Mouse (Mus musculus): ENCODE data around the gene Trem1. TPM values are rescaled to one million over a fixed set of nuclear protein-coding genes. Genes with fewer than 3 reads are reported as not detected.

Trem1 gene
- polyA plus RNA-seq, 1 experiment from 2014 or later = not detected

DNA sequence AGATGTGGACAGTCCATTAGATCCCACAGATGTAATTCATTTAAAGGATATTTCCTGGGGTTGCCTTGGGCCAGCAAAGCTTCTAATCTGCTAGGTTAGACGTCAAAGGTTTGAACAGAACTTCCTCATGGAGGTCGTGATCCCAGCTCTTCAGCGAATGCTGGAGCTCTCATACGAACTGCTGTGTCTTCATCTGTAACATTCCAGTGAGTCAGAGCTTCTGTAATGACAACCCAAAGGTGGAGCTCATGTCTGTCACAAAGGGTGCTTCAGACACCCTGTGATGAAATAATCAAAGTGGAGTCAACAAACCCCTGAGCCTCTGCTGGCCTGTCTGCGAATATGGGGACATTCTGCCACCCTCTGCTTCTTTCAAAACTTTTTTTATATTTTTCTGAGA lies 2.0 kb downstream of the Trem1 start:
- Histone ChIP-seq H3K27me3 (ENCODE audit: control insufficient read depth, insufficient read depth, low read length) (no peaks in the 10 kb centered on the region), H3K27ac (ENCODE audit: low read length) (no peak overlapping the region), H3K9ac (replicated peaks; ENCODE audit: low read depth, low read length) (no peak overlapping the region), H3K4me2 (replicated peaks; ENCODE audit: low read depth, low read length) (no peak overlapping the region), H3K4me3 (ENCODE audit: low read depth, low read length) (no peak overlapping the region), H3K9me3 (ENCODE audit: control insufficient read depth, low read depth, low read length) (no peaks in the 10 kb centered on the region), H3K4me1 (ENCODE audit: control insufficient read depth, insufficient read depth, low read length) (no peaks in the 10 kb centered on the region), H3K36me3 (ENCODE audit: control insufficient read depth, insufficient read depth, low read length) (no peaks in the 10 kb centered on the region)
- ATAC-seq (ENCODE audit: insufficient number of reproducible peaks, insufficient read depth, low FRiP score, low read depth) = no peak
- WGBS = 76% methylated on average over 5 of the region's 5 CpGs

DNA sequence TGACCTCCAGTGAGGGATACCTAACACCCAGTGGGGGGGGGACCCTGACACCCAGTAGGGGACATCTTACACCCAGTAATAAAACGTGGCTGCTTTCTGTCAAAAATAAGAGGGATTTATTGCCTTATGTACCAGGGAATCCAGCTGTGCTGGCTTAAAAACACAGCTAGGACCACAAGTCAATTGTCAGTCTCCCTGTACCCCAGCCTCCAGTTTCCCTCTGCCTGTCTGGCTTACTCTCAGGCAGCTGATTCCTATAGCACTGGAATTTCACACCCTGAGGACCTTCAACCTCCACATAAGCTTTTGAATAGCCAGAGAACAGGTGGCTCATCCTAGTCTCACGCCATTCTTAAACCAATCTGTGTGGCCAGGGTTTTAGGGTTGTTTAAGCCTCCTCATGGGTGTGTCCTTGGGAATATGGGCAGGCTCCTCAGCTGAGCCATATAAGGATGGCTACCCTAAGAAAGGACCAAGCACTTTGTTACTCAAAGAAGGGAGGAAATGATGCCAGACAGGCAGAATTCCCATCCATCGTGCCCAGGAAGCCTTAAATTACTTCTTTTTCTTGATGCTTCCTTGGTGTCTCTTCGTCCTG lies 3.3 kb downstream of the Trem1 start:
- no peaks in the 10 kb centered on the region for H3K27me3 ChIP-seq (ENCODE audit: control insufficient read depth, insufficient read depth, low read length)
- 34% methylated on average over 4 of the region's 4 CpGs for WGBS
- no peak overlapping the region for H3K4me3 ChIP-seq (ENCODE audit: low read depth, low read length)
- no peaks in the 10 kb centered on the region for H3K9me3 ChIP-seq (ENCODE audit: control insufficient read depth, low read depth, low read length)
- H3K4me1 ChIP-seq (ENCODE audit: control insufficient read depth, insufficient read depth, low read length) = no peaks in the 10 kb centered on the region
- no peak overlapping the region for H3K4me2 ChIP-seq (replicated peaks; ENCODE audit: low read depth, low read length)
- H3K36me3 ChIP-seq (ENCODE audit: control insufficient read depth, insufficient read depth, low read length) = no peaks in the 10 kb centered on the region
- H3K27ac ChIP-seq (ENCODE audit: low read length) = no peak overlapping the region
- ATAC-seq (ENCODE audit: insufficient number of reproducible peaks, insufficient read depth, low FRiP score, low read depth) = no peak
- H3K9ac ChIP-seq (replicated peaks; ENCODE audit: low read depth, low read length) = no peak overlapping the region

DNA sequence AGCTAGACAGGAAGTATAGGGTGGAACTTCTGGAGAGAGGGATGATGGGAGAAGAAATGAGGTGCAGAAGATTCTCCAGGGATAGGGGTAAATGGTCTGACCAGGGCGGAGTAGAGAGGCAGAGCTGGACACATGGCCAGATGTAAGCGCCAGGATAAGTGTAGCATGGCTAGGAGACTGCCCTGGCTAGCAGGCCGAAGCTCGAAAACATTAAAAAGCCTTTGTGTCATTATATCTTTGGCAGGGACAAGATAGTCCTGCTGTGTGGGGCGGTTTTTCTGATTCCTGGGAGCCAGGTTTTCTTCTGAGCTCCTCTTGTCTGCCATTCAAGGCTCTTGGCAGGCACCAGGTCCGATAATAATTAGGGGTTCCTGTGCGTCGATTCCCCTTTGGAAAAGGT lies 5.1 kb downstream of the Trem1 start:
- Histone ChIP-seq H3K4me1 (ENCODE audit: control insufficient read depth, insufficient read depth, low read length) (no peaks in the 10 kb centered on the region), H3K27ac (ENCODE audit: low read length) (no peak overlapping the region), H3K36me3 (ENCODE audit: control insufficient read depth, insufficient read depth, low read length) (no peaks in the 10 kb centered on the region), H3K9me3 (ENCODE audit: control insufficient read depth, low read depth, low read length) (no peaks in the 10 kb centered on the region), H3K4me2 (replicated peaks; ENCODE audit: low read depth, low read length) (no peak overlapping the region), H3K27me3 (ENCODE audit: control insufficient read depth, insufficient read depth, low read length) (no peaks in the 10 kb centered on the region), H3K9ac (replicated peaks; ENCODE audit: low read depth, low read length) (no peak overlapping the region), H3K4me3 (ENCODE audit: low read depth, low read length) (no peak overlapping the region)
- 96% methylated on average over 8 of the region's 8 CpGs for WGBS
- no peak for ATAC-seq (ENCODE audit: insufficient number of reproducible peaks, insufficient read depth, low FRiP score, low read depth)

DNA sequence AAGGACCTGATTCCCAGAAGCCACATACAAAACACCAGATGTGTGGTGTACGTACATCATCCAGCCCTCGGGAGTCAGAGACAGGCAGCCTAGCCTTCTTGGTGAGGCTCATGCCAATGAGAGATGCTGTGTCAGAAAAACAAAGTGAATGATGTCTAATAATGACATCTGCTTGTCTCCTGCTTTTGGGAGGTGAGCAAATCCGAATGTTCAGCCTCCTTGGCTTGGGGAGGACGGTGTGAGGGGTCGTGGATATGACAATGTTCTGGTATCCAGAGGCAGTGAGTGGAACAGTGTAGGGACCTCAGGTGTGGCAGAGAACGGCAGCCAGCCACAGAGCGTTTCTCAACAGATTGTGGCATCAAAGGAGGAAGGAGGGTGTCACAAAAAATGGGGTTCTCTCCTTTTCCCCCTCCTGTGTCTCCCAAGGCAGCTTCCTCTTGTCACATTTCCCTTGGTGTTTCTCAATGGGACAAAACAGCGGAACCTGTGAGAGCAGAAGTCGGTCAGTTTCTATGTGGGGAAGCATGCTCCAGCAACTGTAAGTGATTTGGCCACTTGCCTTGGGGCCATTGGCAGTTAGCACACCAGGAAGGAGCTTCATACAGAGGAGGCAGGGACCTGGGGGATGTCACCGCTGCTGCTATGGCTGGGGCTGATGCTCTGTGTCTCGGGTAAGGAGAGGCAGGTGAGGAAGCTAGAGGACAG lies 14.8 kb downstream of the Trem1 start, which contains the start of gene Trem3:
Gene Trem3, plus strand, starts transcription at position 557 of the 708 bp plus-strand sequence.
- Histone ChIP-seq H3K27me3 (ENCODE audit: control insufficient read depth, insufficient read depth, low read length) (no peaks in the 10 kb centered on the region), H3K4me3 (ENCODE audit: low read depth, low read length) (no peak within 1 kb of the TSS), H3K4me2 (replicated peaks; ENCODE audit: low read depth, low read length) (no peak within 1 kb of the TSS), H3K4me1 (ENCODE audit: control insufficient read depth, insufficient read depth, low read length) (no peaks in the 10 kb centered on the region), H3K27ac (ENCODE audit: low read length) (no peak within 1 kb of the TSS), H3K36me3 (ENCODE audit: control insufficient read depth, insufficient read depth, low read length) (no peaks in the 10 kb centered on the region), H3K9ac (replicated peaks; ENCODE audit: low read depth, low read length) (no peak within 1 kb of the TSS), H3K9me3 (ENCODE audit: control insufficient read depth, low read depth, low read length) (no peaks in the 10 kb centered on the region)
- 79% methylated on average over 11 of the region's 11 CpGs for WGBS
- no peak for ATAC-seq (ENCODE audit: insufficient number of reproducible peaks, insufficient read depth, low FRiP score, low read depth)

DNA sequence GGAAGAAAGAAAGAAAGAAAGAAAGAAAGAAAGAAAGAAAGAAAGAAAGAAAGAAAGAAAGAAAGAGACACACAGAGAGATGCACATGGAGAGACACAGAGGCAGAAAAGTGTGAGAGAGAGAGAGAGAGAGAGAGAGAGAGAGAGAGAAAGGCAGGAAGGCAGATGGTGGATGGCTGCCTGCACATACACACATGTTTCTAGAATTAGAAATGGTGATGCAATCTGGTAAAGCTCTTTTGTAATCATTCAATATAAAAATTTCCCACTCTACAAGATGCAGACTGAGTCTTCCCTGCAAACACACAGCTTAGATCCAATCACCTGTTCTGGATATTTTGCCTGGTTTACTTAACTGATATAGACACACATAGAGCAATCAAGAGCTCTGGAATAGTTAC lies 16.5 kb downstream of the Trem1 start:
- H3K36me3 ChIP-seq (ENCODE audit: control insufficient read depth, insufficient read depth, low read length) = no peaks in the 10 kb centered on the region
- H3K4me2 ChIP-seq (replicated peaks; ENCODE audit: low read depth, low read length) = no peak overlapping the region
- no peak for ATAC-seq (ENCODE audit: insufficient number of reproducible peaks, insufficient read depth, low FRiP score, low read depth)
- no peak overlapping the region for H3K27ac ChIP-seq (ENCODE audit: low read length)
- no peak overlapping the region for H3K9ac ChIP-seq (replicated peaks; ENCODE audit: low read depth, low read length)
- no peaks in the 10 kb centered on the region for H3K27me3 ChIP-seq (ENCODE audit: control insufficient read depth, insufficient read depth, low read length)
- no peaks in the 10 kb centered on the region for H3K9me3 ChIP-seq (ENCODE audit: control insufficient read depth, low read depth, low read length)
- H3K4me3 ChIP-seq (ENCODE audit: low read depth, low read length) = no peak overlapping the region
- no peaks in the 10 kb centered on the region for H3K4me1 ChIP-seq (ENCODE audit: control insufficient read depth, insufficient read depth, low read length)

DNA sequence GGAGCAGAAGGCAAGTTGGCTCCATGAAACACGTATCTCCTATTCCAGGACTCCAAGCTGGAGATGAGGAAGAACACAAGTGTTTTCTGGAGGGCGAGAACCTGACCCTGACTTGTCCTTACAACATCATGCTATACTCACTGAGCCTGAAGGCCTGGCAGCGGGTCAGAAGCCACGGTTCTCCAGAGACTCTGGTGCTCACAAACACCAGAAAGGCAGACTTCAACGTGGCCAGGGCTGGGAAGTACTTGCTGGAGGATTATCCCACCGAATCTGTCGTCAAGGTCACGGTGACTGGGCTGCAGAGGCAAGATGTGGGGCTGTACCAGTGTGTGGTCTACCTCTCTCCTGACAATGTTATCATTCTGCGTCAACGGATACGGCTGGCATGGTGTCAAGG lies 16.9 kb downstream of the Trem1 start:
- H3K36me3 ChIP-seq (ENCODE audit: control insufficient read depth, insufficient read depth, low read length) = no peaks in the 10 kb centered on the region
- no peak for ATAC-seq (ENCODE audit: insufficient number of reproducible peaks, insufficient read depth, low FRiP score, low read depth)
- H3K4me3 ChIP-seq (ENCODE audit: low read depth, low read length) = no peak overlapping the region
- H3K4me2 ChIP-seq (replicated peaks; ENCODE audit: low read depth, low read length) = no peak overlapping the region
- WGBS = 78% methylated on average over 11 of the region's 11 CpGs
- no peaks in the 10 kb centered on the region for H3K4me1 ChIP-seq (ENCODE audit: control insufficient read depth, insufficient read depth, low read length)
- no peak overlapping the region for H3K9ac ChIP-seq (replicated peaks; ENCODE audit: low read depth, low read length)
- H3K27ac ChIP-seq (ENCODE audit: low read length) = no peak overlapping the region
- H3K9me3 ChIP-seq (ENCODE audit: control insufficient read depth, low read depth, low read length) = no peaks in the 10 kb centered on the region
- H3K27me3 ChIP-seq (ENCODE audit: control insufficient read depth, insufficient read depth, low read length) = no peaks in the 10 kb centered on the region

DNA sequence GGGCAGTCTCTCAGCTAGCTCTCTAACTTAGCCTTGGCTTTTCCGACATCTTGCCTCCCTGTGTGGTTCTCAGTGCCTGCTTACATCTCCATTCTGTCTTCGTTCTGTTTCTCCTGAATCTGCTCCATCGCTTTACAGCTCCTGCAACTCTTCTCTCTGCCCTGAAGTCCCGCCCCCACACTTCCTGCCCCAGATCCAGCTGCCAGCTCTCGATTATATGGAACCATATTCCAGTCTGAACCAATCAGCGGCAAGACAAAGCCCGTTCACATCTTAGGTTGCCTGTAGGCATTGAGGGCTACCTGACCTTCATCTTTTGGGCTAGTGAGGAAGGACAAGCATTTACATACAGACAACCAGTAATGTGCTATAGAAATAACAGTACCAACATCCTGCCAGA lies 18.1 kb downstream of the Trem1 start:
- no peaks in the 10 kb centered on the region for H3K27me3 ChIP-seq (ENCODE audit: control insufficient read depth, insufficient read depth, low read length)
- H3K4me2 ChIP-seq (replicated peaks; ENCODE audit: low read depth, low read length) = no peak overlapping the region
- H3K36me3 ChIP-seq (ENCODE audit: control insufficient read depth, insufficient read depth, low read length) = no peaks in the 10 kb centered on the region
- no peak overlapping the region for H3K27ac ChIP-seq (ENCODE audit: low read length)
- WGBS = 86% methylated on average over 7 of the region's 7 CpGs
- H3K9ac ChIP-seq (replicated peaks; ENCODE audit: low read depth, low read length) = no peak overlapping the region
- no peak for ATAC-seq (ENCODE audit: insufficient number of reproducible peaks, insufficient read depth, low FRiP score, low read depth)
- no peak overlapping the region for H3K4me3 ChIP-seq (ENCODE audit: low read depth, low read length)
- H3K4me1 ChIP-seq (ENCODE audit: control insufficient read depth, insufficient read depth, low read length) = no peaks in the 10 kb centered on the region
- H3K9me3 ChIP-seq (ENCODE audit: control insufficient read depth, low read depth, low read length) = no peaks in the 10 kb centered on the region

DNA sequence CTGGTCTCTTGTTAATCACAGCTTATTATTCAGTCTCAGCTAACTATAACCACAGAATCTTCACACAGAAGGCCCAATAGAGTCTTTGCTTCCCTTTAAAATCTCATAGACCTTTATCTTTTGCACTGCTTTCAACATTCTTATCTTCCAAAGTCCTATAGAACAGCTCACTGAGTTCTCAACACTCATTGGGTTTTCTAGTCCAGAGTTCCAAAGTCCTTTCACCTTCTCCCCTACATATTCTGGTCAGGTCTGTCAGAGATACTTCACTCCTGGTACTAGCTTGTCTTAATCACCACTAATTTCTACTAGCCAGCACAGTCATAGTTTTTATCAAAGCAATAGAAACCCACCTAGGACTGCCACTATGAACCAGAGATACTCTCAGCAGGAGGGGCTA lies 24.0 kb downstream of the Trem1 start:
- Histone ChIP-seq H3K27me3 (ENCODE audit: control insufficient read depth, insufficient read depth, low read length) (no peaks in the 10 kb centered on the region), H3K9me3 (ENCODE audit: control insufficient read depth, low read depth, low read length) (no peaks in the 10 kb centered on the region), H3K9ac (replicated peaks; ENCODE audit: low read depth, low read length) (no peak overlapping the region), H3K4me3 (ENCODE audit: low read depth, low read length) (no peak overlapping the region), H3K27ac (ENCODE audit: low read length) (no peak overlapping the region), H3K4me1 (ENCODE audit: control insufficient read depth, insufficient read depth, low read length) (no peaks in the 10 kb centered on the region), H3K36me3 (ENCODE audit: control insufficient read depth, insufficient read depth, low read length) (no peaks in the 10 kb centered on the region), H3K4me2 (replicated peaks; ENCODE audit: low read depth, low read length) (no peak overlapping the region)
- no peak for ATAC-seq (ENCODE audit: insufficient number of reproducible peaks, insufficient read depth, low FRiP score, low read depth)

DNA sequence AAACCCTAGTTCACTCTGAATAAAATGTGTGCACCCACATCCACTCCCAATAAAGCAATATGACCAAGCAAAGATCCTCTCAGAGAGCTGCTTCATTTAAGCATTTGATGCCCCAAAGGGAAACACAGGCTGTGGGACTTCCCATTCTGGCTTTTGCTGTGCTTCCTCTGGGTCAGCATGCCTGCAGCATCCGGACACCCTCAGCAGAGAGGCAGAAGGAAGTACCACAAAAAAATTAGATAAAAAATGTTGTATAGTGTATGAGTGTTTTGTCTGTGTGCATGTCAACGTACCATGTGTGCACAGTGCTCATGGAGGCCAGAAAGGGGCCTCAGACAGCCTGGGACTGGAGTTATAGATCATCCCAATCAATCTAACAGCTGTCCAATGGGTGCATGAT lies 29.3 kb downstream of the Trem1 start:
- 72% methylated on average over 2 of the region's 2 CpGs for WGBS
- ATAC-seq (ENCODE audit: insufficient number of reproducible peaks, insufficient read depth, low FRiP score, low read depth) = no peak
- Histone ChIP-seq H3K4me1 (ENCODE audit: control insufficient read depth, insufficient read depth, low read length) (no peaks in the 10 kb centered on the region), H3K9ac (replicated peaks; ENCODE audit: low read depth, low read length) (no peak overlapping the region), H3K4me3 (ENCODE audit: low read depth, low read length) (no peak overlapping the region), H3K27me3 (ENCODE audit: control insufficient read depth, insufficient read depth, low read length) (no peaks in the 10 kb centered on the region), H3K27ac (ENCODE audit: low read length) (no peak overlapping the region), H3K4me2 (replicated peaks; ENCODE audit: low read depth, low read length) (no peak overlapping the region), H3K9me3 (ENCODE audit: control insufficient read depth, low read depth, low read length) (no peaks in the 10 kb centered on the region), H3K36me3 (ENCODE audit: control insufficient read depth, insufficient read depth, low read length) (no peaks in the 10 kb centered on the region)

All from stomach, embryonic 14.5 days (tissue).